Mouse (Mus musculus): ENCODE data around the gene Rpl36-ps4. TPM values are rescaled to one million over a fixed set of nuclear protein-coding genes. Genes with fewer than 3 reads are reported as not detected.

Rpl36-ps4 gene
- total RNA-seq (2015; ENCODE audit: low replicate concordance) (not detected in 2 replicates), total RNA-seq (2017; ENCODE audit: low replicate concordance) (not detected in 2 replicates)

- ATAC-seq (replicated peaks; ENCODE audit: low FRiP score, poor library complexity, severe bottlenecking) = no peak
These were observed at the start of gene Rpl36-ps4 for GRCm38 (mm10) chr17:87920677-87921076. Gene Rpl36-ps4, plus strand, starts transcription at chr17:87920977.

GRCm38 (mm10) chr17:87871461-87872126 is 49.2 kb upstream of the Rpl36-ps4 start:
- ATAC-seq (replicated peaks; ENCODE audit: low FRiP score, poor library complexity, severe bottlenecking) = no peak

GRCm38 (mm10) chr17:87872286-87872685 is 48.5 kb upstream of the Rpl36-ps4 start:
- ATAC-seq (replicated peaks; ENCODE audit: low FRiP score, poor library complexity, severe bottlenecking) = no peak

- no peak for ATAC-seq (replicated peaks; ENCODE audit: low FRiP score, poor library complexity, severe bottlenecking)
These were observed 47.3 kb upstream of the Rpl36-ps4 start for GRCm38 (mm10) chr17:87873456-87873855.

GRCm38 (mm10) chr17:87873943-87874342 is 46.8 kb upstream of the Rpl36-ps4 start:
- no peak for ATAC-seq (replicated peaks; ENCODE audit: low FRiP score, poor library complexity, severe bottlenecking)

- no peak for ATAC-seq (replicated peaks; ENCODE audit: low FRiP score, poor library complexity, severe bottlenecking)
These were observed 45.3 kb upstream of the Rpl36-ps4 start for GRCm38 (mm10) chr17:87875346-87875920.

GRCm38 (mm10) chr17:87876295-87877000 is 44.3 kb upstream of the Rpl36-ps4 start:
- ATAC-seq (replicated peaks; ENCODE audit: low FRiP score, poor library complexity, severe bottlenecking) = no peak

GRCm38 (mm10) chr17:87877207-87878073 is 43.3 kb upstream of the Rpl36-ps4 start:
- no peak for ATAC-seq (replicated peaks; ENCODE audit: low FRiP score, poor library complexity, severe bottlenecking)

GRCm38 (mm10) chr17:87878556-87879483 is 42.0 kb upstream of the Rpl36-ps4 start:
- no peak for ATAC-seq (replicated peaks; ENCODE audit: low FRiP score, poor library complexity, severe bottlenecking)

- ATAC-seq (replicated peaks; ENCODE audit: low FRiP score, poor library complexity, severe bottlenecking) = no peak
These were observed 41.1 kb upstream of the Rpl36-ps4 start for GRCm38 (mm10) chr17:87879484-87880225.

- ATAC-seq (replicated peaks; ENCODE audit: low FRiP score, poor library complexity, severe bottlenecking) = no peak
These were observed 38.2 kb upstream of the Rpl36-ps4 start for GRCm38 (mm10) chr17:87882594-87882993.

GRCm38 (mm10) chr17:87897175-87897574 is 23.6 kb upstream of the Rpl36-ps4 start:
- ATAC-seq (replicated peaks; ENCODE audit: low FRiP score, poor library complexity, severe bottlenecking) = no peak

GRCm38 (mm10) chr17:87900677-87901076 is 20.1 kb upstream of the Rpl36-ps4 start:
- ATAC-seq (replicated peaks; ENCODE audit: low FRiP score, poor library complexity, severe bottlenecking) = no peak

GRCm38 (mm10) chr17:87901163-87901562 is 19.6 kb upstream of the Rpl36-ps4 start:
- no peak for ATAC-seq (replicated peaks; ENCODE audit: low FRiP score, poor library complexity, severe bottlenecking)

- no peak for ATAC-seq (replicated peaks; ENCODE audit: low FRiP score, poor library complexity, severe bottlenecking)
These were observed 17.6 kb upstream of the Rpl36-ps4 start for GRCm38 (mm10) chr17:87903213-87903612.

- no peak for ATAC-seq (replicated peaks; ENCODE audit: low FRiP score, poor library complexity, severe bottlenecking)
These were observed 17.1 kb upstream of the Rpl36-ps4 start for GRCm38 (mm10) chr17:87903725-87904124.

- ATAC-seq (replicated peaks; ENCODE audit: low FRiP score, poor library complexity, severe bottlenecking) = no peak
These were observed 5.4 kb upstream of the Rpl36-ps4 start for GRCm38 (mm10) chr17:87915386-87915785.

GRCm38 (mm10) chr17:87918121-87918520 is 2.7 kb upstream of the Rpl36-ps4 start:
- ATAC-seq (replicated peaks; ENCODE audit: low FRiP score, poor library complexity, severe bottlenecking) = no peak
